Mouse (Mus musculus) kidney, postnatal 36 days (tissue): Measurements from ENCODE around the gene Vta1.

ENCODE experiments used
- DNase-seq, 2 experiments: peaks; one replicate each; pipeline ENCODE4 v3.0.0; 2021 to 2022; ENCODE audit warnings: mixed read lengths in 2 of 2

Gene Vta1

DNA sequence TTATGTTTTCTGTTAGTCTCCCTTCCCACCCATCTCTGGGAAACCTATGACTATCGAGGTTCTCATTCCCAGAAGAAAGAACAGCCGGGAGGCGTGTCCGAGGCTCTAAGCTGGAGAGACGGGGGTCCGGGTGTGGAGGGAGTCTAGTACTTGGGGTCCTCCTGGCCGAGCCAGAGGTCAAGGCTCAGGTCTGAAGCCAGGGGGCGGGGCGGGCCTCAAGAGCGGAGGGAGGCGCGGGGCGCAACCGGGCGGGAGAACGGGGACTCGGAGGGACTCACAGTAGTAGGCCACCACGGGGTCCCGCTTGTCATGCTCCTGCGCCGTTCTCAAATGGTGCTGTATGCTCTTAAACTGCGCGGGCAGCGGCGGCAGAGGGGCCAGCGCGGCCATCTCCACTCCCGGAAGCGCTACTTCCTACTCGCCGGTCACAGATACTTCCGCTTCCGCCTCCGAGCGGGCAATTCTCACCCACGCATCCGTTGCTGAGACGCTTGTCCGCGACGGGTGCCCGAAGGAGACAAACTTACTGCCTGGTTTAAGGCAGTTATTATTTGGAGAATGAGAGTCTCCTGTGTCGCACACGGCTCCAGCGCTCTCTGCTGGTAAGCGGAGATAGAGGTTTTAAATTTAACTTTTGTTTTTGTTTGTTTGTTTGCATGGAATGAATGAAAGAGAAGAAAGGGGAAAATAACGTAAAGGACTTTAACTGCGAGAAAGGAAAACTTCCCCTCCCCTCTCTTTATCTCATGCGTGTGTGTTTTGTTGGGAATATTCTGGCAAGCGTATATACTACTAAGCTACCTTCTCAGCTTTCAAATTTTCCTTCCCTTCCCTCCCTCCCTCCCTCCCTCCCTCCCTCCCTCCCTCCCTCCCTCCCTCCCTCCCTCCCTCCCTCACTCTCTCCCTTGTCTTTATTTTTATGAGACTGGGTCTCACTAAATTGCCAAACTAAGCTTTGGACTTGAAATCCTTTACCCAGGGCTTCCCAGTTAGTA lies at the start of gene Vta1, which contains the start of gene Nmbr:
TSS of gene Vta1 (minus strand) at position 489 of the 995 bp plus-strand sequence.
TSS of gene Nmbr (plus strand) at position 520 of the 995 bp plus-strand sequence.
- peak; percentile 99 for DNase-seq

DNA sequence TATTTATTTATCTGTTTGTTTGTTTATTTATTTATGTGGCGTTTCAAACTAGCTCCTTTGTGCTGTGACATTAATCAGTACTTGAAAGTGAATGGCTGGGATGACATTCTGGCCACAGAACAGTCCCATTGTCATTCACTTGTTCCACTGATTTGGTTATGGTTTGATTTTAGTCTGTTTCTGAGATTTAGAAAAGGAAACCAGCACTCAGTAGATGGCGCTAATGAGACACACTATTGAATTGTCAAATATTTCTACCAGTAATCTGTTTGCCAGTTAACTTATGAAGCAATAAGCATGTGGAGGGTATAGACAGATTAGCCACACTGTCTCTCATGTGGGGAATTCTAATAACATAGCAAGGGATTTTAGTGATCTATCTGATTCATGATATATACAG lies 28.9 kb upstream of the Vta1 start:
- peak; percentile 21 to 35 for DNase-seq

DNA sequence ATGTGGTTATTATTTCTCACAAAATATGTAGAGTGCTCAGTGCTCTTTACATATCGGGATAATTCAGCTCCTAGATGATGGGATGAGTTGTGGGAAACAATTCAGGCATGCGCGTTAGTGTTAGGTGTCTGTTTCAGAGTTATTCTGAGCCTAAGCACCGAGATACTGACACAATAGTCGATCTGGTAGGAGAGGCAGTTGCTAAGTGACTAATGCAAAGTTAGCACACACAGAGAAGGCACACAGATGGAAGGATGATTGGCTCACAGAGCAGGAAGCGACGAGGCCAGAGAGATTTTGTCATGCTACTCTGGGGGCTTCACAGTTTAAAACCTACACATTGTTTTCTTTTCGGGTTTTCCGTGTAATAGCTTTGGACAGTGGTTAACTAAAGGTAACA lies 20.3 kb upstream of the Vta1 start:
- DNase-seq, result no peak

DNA sequence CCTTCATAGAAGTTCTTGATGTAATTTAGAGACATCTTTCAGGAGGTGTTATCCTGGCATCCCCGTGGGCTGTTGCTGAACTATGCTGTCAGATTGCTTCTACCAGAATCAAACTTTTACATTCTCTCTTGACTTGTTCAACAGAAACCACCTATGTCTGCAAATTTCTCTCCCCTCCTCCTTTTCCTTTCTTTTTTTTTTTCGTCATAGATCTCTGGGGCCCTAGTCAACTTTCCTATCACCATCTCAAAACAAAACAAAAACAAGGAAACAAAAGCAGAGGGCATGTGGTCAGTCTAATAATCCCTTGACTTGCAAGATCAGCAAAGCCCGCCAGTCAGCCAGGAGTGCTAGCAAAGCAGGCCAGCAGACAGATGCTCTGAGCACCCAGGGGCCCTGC lies 12.8 kb upstream of the Vta1 start, which contains the start of gene Gje1:
TSS of gene Gje1 (minus strand) at position 101 of the 400 bp plus-strand sequence.
- no peak for DNase-seq

DNA sequence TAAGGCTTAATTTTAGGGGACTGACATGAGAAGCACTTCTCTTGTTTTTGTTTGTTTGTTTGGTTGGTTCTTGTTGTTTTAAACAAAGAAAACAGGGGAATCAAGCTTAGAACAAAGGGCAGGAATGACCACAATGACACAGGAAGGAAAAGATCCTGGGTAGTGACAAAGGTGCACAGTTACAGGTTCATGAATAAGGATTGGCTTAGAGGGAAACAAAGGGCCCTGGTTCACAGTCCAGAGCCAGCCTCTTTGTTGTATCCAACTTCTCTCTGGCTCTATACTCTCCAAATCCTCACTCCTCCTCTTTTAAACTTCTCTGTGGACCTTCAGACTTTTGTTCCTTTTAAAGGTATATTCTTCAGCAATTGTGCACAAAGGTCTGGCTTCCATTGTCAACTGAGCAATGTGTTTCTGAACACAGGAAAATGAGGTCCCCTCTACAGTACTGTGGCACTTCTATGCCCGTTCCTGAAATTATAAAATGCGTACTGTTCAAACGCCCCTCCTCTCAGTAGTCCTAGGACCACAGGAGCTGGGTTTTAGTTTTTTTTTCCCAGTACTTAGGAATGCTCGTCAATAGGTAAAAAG lies 1.4 kb downstream of the Vta1 start:
- no peak for DNase-seq

DNA sequence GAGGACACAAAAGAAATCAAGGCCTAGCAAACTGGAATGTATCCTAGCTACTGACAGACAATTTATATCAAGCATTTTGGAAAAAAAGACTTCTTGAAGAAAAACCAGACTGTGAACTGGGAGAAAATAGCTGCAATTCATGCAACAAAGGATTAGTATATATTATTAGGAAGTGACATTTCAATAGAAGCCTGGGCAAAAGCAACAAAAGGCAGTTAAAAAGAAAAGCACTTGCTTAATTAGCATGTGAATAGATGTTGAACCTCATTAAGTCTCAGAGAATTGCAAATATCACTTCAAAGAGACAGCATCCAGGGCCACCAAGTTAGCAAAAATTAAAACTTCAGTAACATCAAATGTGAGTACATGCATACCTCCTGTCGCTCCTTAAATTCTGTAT lies 2.1 kb downstream of the Vta1 start:
- DNase-seq, result no peak

DNA sequence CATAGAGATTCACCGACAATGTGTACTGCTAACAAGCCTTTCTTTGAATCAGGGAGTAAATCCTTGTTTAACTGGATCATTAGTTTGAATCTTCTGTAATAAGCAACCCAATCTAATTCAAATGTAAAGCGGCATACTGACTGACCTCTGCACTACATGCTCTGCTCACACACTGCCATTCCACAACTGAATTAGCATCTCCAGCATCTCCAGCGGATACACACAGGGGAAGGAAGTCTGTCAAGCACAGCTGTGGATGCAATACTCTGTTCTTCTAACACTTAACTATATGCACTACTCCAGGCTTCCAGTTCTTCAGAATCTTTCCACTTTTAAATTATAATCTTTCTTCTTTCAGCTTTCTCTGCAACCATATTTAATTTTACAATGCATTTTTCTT lies 15.0 kb downstream of the Vta1 start:
- DNase-seq, result no peak

DNA sequence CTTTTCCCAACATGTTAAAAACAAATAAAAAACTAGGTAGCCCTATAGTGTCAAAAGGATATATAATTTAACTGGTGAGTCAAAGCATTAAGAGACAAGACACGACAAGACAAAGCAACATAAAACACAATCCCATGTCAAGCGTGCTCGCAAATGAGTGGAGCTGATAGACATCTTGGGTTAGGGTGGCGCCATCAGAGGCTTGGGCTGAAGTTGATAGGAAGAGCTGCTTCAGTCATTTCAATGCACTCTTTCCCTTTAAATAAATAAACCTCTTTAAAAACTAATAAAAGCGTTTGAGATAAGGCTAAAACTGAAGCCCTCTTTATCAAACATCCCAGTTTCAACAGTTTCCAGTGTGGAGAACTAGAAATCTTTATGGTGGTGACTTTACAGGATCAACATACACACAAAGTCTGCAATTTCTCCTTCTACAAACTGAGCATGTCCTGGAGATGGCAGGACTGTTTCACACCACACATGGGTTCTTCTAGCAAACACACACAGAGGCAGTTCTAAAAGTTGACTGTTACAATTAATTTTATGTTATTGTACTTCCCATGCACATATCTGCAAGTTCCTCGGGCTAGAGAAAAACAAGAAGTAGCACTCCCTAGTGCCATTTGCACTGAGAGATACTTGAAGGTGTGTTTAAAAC lies 16.4 kb downstream of the Vta1 start:
- DNase-seq, result no peak

DNA sequence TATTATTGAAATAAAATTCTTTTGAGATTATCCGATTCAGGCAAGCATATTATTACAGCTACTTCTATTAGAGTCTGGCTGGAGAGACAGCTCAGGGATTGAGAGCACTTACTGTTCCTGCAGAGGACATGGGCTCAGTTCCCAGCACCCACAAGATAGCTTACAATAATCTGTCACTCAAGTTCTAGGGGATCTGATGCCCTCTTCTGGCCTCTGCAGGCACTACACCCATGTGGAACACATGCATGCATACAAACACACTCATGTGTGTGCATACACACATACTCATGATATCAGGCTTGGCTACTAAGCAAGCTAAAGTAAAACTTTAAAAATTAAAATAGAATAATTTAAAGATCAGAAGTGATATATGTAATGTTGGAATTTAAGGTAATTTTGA lies 19.7 kb downstream of the Vta1 start:
- no peak for DNase-seq

DNA sequence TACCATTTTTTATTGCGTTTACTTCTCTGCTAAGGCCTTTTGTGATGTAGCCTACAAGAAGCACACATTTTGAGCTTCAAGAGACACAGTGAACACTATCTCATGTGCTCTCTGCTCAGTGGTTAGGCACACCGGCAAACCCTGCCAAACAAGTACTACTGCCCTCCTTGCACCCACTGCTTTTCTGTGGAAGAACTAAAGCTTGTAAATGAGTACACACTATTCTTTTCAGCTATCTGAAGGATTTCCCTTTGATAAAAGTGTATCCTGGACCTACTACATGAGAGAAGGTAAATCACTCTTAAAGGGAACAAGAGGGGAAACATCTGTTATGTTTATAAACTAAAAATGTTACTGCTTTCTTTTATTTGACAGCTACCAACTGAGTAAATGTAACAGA lies 39.2 kb downstream of the Vta1 start:
- DNase-seq, result no peak

DNA sequence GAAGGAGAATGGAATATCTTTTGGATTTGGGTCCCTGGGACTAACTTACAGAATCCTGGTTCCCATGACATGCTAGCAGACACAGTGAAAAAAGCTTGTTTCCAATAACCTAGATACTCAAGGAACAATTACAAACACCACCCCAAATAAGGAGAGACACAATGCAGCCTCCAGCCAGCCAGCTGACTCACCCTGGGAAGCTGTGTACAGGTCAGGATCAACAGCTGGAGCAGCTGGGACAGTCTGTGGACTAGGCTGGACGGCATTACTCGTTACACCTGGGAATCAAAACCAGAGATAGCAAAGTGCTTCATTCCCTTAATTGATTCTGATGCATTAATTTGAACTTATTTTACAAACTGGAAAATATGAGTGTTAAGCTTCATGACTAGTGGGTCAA lies 44.5 kb downstream of the Vta1 start:
- no peak for DNase-seq

DNA sequence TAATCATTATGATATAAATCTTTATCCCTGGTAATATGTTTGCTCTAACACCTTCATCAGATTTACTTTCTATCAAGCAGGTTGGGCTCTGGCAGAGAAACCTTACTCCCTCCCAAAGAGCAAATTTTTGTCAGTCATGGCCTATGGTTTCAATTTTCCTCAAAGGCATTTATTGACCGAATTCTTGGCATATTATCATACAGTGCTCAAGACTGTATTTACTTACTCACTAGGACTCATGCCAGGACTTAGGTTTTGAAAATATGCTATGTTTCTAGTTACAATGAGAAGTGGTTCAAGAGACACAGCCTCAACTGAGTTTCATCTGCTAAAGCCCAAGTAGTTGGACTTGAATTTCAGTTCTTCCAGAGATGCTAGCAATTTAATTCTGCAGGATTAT lies 65.7 kb downstream of the Vta1 start:
- no peak for DNase-seq

DNA sequence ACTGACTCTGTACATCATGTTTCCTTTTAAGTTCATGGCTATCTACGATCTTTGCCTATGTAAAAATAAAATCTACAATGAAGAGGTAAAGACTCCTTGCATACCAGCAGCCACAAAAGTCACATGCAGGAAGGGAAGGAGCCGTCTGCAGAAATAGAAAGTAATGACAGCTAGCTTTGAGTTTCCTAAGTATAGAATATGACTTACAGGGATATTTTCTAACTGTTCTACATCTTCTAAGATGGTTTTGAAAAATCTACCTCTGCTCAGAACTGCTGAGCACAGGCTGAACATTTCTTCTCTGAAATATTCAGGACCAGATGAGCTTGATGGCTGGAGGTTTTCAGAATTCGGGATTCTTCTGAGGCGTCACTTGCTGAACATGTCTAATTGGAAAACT lies 66.3 kb downstream of the Vta1 start:
- no peak for DNase-seq

DNA sequence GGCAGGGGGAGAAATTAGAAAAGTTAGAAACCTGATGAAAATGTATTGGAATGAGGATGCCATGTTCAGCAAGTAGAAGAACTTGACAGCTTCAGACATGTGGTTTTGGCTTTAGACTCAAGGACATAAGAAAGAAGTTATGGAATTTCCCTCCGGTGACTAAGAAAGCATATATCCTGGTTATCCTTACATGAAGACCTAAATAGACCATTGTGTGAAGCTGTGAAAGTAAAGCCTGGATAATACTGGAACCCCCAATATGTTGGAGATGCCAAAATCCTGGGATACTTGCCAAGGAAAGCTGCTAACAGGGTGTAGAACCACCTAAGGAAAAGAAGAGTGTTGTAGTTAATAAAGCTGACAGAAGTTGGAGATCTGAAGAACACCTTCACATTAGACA lies 79.7 kb downstream of the Vta1 start:
- DNase-seq, result no peak

DNA sequence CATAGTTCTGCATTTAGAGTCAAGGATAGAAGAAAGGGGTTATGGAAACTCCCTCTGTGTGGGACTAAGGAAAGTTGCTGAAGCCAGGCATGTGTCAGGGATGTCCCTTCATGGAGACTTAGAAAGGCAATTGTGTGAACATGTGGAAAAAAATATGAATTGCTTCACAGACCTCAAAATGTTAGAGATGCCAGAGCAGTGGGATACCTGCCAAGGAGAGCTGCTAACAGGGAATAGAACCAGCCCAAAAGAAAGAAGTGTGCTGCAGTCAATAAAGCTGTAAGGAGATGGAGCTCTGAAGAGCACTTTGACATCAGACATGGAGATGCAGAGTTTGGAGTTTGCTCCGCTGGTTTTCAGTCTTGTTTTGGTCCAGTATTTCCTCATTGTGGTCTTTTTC lies 86.2 kb downstream of the Vta1 start:
- DNase-seq, result no peak

DNA sequence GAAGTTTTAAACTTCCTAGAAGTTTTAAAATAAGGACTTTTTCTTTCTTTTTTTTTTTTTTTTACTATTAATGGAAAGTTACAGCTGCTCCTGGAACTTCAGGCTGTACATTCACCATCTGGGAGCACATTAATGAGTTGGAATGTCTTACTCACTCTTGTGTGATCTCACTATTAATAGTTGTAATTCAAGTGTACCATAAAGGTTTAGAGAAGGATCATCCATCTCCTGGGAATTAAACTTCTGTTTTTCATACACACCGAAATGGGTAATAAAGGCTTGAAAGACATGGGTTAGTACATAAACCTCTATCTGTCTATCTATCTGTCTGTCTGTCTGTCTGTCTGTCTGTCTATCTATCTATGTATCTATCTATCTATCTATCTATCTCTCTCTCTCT lies 87.1 kb downstream of the Vta1 start:
- no peak for DNase-seq

DNA sequence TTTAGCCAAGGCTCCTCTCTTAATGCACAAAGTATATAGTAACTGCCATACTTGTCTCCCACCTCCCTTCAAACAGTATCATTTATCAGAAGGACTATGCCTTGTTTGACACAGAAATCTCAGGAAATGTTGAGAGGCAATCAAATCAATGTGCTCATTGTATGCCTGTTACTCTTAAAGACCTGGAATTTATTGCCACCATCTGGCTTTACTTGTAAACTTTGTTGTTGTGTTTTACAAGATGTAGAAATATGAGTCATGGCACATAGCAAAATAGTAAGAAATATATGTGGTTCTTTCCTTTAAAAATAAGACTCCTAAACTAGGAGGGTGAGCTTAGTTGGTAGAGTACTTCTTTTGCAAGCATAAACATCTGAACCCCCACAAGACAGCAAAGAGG lies 89.9 kb downstream of the Vta1 start:
- DNase-seq, result no peak

DNA sequence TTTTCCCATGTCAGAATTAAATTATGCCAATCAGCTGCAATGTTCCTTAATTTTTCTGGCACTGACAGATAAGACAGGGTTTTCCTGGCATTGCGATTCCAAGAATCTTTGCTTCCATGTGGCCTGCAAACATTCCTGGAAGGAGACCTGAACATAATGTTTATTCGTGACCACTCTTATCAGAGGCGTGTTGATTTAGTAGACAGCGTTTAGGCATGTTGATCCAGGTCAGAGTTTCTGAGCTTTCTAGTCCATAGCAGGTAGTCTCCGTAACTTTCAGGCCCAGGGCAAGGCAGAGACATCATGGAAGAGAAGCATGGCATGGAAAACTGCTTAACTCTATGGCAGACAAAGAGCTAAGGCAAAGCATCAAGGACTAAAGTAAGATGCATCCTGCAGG lies 97.8 kb downstream of the Vta1 start:
- DNase-seq, result no peak
